Mouse (Mus musculus): Measurements from ENCODE around the gene Mvb12b.

GRCm38 (mm10) chr2:33841980-33842379 lies 45.8 kb downstream of the Mvb12b start:
- TF ChIP-seq GATA1 (IDR thresholded peaks at IDR 0.05; ENCODE audit: low read length): no peak
- no peak for TF ChIP-seq TAL1 (IDR thresholded peaks at IDR 0.05; ENCODE audit: low read length)
